Mouse (Mus musculus): ENCODE measurements around the gene Ttll5.

DNA sequence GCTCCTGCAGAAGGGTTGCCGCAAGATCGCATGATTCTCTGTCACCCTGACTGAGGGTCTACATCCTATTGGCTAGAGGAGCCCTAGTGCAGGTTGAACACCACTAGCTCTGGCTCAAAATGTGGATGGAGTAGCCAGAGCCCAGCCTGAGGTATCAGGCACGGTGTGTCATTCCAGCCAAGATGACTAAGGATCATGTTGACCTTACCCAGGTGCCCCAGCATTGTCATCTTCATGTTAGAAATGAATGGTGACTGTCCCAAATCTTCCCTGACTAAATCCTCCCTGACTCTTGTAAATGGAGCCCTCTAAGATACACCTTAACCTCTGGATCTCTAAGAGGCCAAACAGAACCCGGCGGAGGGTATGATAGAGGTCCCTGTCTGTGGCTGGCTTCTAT is 44.8 kb upstream of the Ttll5 start:
- no peak for TF ChIP-seq CTCF (IDR thresholded peaks at IDR 0.05; ENCODE audit: borderline replicate concordance, extremely low read depth, insufficient read depth, insufficient read length)
- TF ChIP-seq POLR2A (IDR thresholded peaks at IDR 0.05; ENCODE audit: borderline replicate concordance, extremely low read depth, insufficient read depth, insufficient read length, poor library complexity, severe bottlenecking), result no peak

Measured in brain, embryonic 14.5 days (tissue).